Mouse (Mus musculus) yolk sac, embryonic 10.5 days (tissue): ENCODE measurements around the gene Foxred1.

Experiments used
- DNase-seq: peaks from one replicate; pipeline ENCODE4 v3.0.0-alpha.2; 2017; ENCODE audit warnings: low spot score

The Foxred1 gene

DNA sequence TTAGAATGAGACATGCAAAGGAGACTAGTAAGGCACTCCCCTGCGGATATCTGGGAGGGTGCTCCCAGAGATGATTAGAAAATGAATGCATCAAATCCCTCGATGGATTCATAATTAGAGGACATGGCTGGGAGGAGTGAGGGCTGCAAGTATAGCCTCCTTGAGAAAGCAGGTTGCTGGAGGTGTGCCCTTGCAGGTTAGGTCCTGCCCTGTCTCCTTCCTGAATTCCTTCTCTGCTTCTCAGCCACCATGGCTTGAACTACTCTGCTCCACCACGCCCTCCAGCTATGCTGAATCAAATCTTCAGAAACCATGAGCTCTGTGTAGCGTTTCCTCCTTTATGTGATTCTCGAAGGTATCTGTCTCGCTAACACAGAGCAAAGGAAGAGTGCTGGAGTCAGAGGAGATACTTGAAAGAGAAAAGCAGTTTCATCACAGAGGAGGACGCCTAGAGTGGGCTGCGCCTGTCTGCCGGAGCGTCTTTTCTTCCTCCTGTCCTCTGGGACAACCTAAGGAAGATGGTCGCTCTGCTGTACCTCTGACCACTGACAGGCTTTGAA is 17.8 kb downstream of the Foxred1 start:
- DNase-seq, result no peak

DNA sequence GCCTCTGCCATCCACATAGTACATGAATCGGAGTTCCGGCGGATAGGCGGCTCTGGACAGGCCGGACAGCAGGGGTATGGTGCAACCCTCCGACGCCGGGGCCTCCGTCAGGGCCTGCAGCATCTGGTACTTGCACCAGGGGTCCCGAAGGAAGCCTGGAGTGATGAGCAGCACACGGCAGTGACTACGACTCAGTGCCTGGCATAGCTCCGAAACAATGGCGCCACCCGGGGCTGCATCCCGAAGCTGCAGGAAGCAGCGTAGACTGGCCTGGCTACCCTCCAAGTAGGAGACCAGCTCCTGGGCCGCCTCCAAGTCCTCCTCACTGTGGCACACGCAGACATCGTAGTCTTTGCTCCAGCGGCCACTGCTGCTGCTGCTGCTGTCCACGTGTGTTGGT is 22.2 kb downstream of the Foxred1 start:
- no peak for DNase-seq

DNA sequence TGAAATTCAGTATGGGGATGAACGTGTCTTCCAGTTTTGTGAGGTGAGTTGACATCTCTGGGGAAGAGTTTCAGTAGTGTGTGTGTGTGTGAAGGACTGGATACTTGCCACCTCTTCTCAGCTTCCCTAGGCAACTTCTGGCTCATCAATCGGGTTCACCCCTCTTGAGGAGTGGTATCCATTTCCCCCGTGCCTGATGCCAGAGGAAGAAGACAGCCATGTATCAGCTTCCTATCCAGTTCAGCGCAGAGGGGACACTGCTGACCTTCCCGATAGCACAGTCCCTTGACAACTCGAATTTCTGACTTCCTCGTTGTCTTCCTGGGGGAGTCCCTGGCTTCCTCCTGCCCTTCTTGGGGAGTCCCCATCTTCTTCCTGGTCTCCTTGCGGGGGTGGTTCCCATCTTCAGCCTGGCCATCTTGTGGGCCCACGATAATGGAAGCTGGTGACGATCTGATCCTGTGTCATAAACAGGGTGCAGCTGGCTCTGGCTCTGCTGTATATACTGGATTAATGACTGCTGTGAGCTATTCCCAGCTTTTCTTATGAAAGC is 23.4 kb downstream of the Foxred1 start:
- DNase-seq, result no peak

DNA sequence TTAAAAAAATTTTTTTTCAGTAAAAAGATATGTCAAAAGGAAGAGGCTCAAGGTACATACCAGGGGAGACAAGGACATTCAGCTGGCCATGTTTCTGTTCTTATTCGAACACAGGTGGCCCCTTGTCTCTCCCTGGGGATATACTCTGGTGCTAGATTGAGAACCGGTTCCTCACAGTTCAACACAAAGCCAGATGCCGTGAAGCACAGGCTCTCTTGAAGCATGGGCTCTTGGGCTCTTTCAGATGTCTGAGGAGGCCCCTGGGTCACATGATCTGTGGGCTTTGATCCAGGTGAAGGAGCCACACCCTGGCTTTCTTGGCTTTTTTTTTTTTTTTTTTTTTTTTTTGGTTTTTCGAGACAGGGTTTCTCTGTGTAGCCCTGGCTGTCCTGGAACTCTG is 24.4 kb downstream of the Foxred1 start:
- no peak for DNase-seq

GRCm38 (mm10) chr9:35183359-35183758 is 27.5 kb downstream of the Foxred1 start:
- no peak for DNase-seq

DNA sequence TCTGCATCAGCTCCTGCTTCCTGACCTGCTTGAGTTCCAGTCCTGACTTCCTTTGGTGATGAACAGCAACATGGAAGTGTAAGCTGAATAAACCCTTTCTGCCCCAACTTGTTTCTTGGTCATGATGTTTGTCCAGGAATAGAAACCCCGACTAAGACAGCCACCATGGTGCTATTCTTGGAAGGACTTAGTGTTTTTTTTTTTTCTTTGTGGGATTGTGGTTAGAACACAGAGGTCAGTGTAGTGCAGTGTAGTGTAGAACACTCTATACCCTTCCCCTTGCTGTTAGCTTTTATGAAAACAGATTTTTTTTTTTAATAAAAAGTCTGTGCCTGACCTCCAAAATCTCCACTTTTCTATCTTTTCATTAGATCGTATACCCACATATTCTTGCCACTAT is 28.0 kb downstream of the Foxred1 start:
- DNase-seq, result no peak

DNA sequence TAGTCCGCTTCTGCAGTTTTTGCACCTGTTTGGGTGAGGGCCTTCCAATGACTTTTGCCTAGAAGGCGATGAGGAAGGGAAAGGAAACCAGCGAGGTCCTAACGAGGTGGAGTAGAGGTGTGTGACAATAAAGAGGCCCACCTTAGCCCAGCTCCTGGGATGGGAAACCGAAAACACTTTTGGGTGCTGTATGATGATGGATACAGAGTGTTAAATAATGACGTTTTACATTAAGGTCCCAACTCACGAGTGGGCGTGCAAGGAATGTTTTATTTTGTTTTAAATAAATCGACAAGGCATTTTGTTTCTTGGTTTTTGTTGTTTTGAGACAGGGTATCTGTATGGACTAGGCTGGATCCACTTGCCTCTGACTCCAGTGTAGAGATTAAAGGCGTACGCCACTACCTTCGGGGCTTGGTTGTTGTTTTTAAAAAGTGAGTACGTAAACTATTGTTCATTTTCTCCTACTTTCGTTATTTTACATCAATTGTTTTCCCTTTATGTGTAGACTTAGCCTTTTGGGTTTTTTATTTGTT is 34.7 kb downstream of the Foxred1 start:
- DNase-seq, result no peak

GRCm38 (mm10) chr9:35175251-35176123 is 35.4 kb downstream of the Foxred1 start, which contains the start of gene Dcps:
Gene Dcps (minus strand): TSS chr9:35176061.
- DNase-seq, result peak; percentile 94

- no peak for DNase-seq
Measured at GRCm38 (mm10) chr9:35173331-35173730, 37.5 kb downstream of the Foxred1 start.

DNA sequence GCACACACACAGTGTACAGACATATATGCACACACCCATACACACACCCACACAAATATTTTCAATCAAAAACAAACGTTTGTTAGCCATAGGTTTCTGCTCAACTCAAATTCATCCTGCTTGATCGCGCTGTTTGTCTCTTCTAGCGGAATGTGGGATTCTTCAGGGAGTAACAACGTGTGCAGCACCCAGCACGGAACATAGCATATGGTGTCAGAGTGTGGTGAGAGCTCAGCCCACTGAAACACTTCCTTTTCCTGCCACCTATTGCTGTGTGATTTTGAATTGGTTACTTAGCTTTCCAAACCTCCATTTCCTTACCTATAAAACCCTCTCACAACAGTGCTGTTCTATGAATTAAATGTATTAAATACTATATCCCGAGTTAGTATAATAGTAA is 40.8 kb downstream of the Foxred1 start:
- no peak for DNase-seq

DNA sequence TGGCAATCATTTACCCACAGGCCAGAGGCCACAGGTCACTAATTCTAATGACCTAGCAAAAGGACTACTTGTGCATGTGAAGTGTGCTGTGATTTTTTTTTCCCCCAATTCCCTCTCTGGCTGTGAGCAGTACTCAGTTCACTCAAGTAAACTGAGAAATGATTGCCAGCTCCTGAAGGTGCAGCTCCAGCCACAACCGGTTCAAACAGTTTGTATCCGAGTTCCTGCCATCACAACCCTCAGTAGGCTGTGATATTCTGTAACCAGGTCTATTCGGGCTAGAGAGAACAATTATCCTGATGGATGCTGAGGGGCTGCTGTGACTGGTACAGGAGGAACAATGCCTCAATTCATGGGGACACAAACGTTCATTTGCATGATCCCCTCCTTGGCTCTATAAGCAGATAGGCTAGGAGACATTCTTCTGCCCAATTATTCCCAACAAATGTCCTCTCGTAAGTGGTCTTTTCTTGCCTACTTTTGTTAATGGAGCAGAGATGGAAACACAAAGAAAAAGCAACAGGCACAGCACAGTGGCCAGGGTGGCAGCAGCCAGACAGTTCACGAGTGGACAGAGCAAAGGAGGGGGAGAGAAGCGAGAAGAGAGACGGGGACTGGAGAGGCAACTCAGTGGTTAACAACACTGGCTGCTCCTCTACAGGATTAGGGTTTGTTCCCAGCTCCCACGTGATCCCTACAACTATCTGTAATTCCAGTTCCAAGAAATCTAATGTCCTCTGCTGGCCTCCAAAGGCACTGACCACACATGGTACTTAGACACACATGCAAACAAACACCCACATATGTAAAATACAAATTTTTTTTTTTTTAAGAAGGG is 43.8 kb downstream of the Foxred1 start:
- peak; percentile 81 for DNase-seq

- DNase-seq, result peak; percentile 36
Measured at GRCm38 (mm10) chr9:35166144-35166797, 44.6 kb downstream of the Foxred1 start.

GRCm38 (mm10) chr9:35164142-35164874 is 46.5 kb downstream of the Foxred1 start:
- DNase-seq, result no peak

GRCm38 (mm10) chr9:35163011-35163690 is 47.7 kb downstream of the Foxred1 start:
- no peak for DNase-seq

DNA sequence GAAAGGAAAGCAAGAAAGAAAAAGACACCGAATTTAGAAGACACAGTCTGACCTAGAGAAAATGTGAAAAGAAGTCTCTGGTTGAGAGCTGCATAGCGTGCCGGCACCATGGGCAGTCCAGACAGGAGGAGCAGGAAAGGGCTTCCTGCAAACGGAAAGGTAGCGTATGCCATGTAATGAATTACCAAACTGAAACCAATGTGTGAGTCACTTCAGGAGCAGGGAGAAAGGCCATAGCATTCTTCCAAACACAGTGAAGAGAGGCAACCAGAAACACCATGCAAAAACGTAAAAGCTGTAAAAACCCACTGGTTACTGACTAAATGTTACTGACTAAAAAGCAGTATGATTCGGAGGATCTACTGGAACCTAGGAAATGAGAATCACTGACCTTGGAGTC is 49.1 kb downstream of the Foxred1 start:
- DNase-seq, result no peak

DNA sequence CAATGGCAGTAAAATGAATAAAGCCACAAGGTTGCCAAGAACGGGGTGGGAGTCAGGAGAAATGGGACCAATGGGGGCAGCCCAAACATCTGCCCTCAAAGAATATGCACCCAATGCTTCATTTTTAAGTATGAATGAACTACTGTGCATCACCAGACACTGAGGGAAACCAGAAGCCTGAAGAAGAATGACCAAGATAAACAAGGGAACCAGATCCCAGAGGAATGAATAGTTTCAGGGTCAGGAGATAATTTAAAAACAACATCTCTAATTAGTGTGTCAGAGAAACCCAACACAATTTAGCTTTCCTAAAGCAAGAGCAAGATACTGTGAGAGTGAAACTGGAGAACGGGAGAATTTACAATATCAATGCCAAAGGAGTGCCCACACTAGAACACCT is 50.2 kb downstream of the Foxred1 start:
- no peak for DNase-seq

DNA sequence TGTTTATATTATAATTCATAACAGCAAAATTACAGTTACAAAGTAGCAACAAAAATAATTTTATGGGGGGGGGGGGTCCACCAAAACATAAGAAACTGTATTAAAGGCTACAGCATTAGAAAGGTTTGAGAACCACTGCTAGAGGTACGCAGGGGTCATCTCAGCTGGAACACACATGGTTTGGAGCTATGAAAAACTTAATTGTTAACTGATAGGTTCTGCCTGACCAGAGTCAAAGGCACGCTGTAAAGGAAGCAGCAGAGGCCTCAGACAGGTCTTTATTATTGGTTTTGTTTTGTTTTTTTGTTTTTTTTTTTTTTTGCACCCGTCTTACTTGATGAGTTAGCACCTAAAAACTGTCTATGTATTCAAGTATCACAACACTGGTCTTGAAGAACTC is 52.4 kb downstream of the Foxred1 start:
- DNase-seq, result no peak

DNA sequence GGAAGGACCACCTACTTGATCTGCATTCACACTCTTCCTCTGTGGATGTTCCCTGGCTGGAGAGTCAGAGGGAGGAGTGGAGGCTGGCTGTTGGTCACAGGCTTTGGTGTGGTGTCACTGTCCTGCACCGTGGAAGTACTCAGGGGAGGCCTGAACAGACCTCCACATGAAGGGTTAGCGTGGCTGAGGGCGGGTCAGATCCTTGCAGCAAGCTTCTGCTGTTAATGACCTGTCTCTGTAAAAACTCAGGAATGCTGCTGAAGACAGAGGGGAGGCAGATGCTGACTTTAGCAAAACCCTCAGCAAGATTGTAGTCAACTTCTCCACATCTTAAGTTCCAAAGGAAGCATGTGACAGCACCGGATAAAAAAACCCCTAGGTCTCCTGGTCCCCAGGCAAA is 54.0 kb downstream of the Foxred1 start:
- DNase-seq, result no peak

GRCm38 (mm10) chr9:35156002-35156710 is 54.7 kb downstream of the Foxred1 start:
- DNase-seq, result no peak
